Mouse (Mus musculus) hindlimb bud, embryonic 11.5 days (tissue): ENCODE results near the gene Sart1.
A peak's percentile ranks its signal among the peaks of the same experiment; 100 is the strongest.

Experiments
- DNase-seq: peaks from one replicate; pipeline ENCODE4 v3.0.0-alpha.2; 2012; ENCODE audit warnings: low read depth, low spot score; ENCODE audit errors: extremely low spot score

Sart1 gene

GRCm38 (mm10) chr19:5388588-5389242 lies at the start of gene Sart1:
Gene Sart1 (minus strand): TSS chr19:5388703.
- peak; percentile 67 for DNase-seq

GRCm38 (mm10) chr19:5433951-5434350 lies 45.4 kb upstream of the Sart1 start:
- no peak for DNase-seq

GRCm38 (mm10) chr19:5432992-5433852 lies 44.7 kb upstream of the Sart1 start:
- DNase-seq, result no peak

- no peak for DNase-seq
Observed at GRCm38 (mm10) chr19:5431911-5432464, 43.5 kb upstream of the Sart1 start.

GRCm38 (mm10) chr19:5430408-5430807 lies 41.9 kb upstream of the Sart1 start:
- no peak for DNase-seq

GRCm38 (mm10) chr19:5429806-5430205 lies 41.3 kb upstream of the Sart1 start:
- DNase-seq, result no peak

GRCm38 (mm10) chr19:5429219-5429618 lies 40.7 kb upstream of the Sart1 start:
- no peak for DNase-seq

GRCm38 (mm10) chr19:5428083-5428482 lies 39.6 kb upstream of the Sart1 start:
- no peak for DNase-seq

GRCm38 (mm10) chr19:5426640-5427290 lies 38.3 kb upstream of the Sart1 start:
- no peak for DNase-seq

- DNase-seq, result no peak
Observed at GRCm38 (mm10) chr19:5425906-5426565, 37.5 kb upstream of the Sart1 start.

GRCm38 (mm10) chr19:5424782-5425741 lies 36.6 kb upstream of the Sart1 start, which contains the start of the genes Drap1 and AI837181:
Gene Drap1 (minus strand): TSS chr19:5424979.
Gene AI837181 (plus strand): TSS chr19:5425144.
- DNase-seq, result peak; percentile 89

GRCm38 (mm10) chr19:5424092-5424781 lies 35.7 kb upstream of the Sart1 start:
- DNase-seq, result no peak

- no peak for DNase-seq
Observed at GRCm38 (mm10) chr19:5423561-5423960, 35.1 kb upstream of the Sart1 start.

- no peak for DNase-seq
Observed at GRCm38 (mm10) chr19:5422895-5423443, 34.5 kb upstream of the Sart1 start.

GRCm38 (mm10) chr19:5422267-5422666 lies 33.8 kb upstream of the Sart1 start:
- no peak for DNase-seq

- DNase-seq, result no peak
Observed at GRCm38 (mm10) chr19:5421784-5422183, 33.3 kb upstream of the Sart1 start.

- no peak for DNase-seq
Observed at GRCm38 (mm10) chr19:5420579-5420978, 32.1 kb upstream of the Sart1 start.

GRCm38 (mm10) chr19:5419630-5420029 lies 31.1 kb upstream of the Sart1 start:
- no peak for DNase-seq
